Mouse (Mus musculus): ENCODE measurements at regions not wholly inside any gene's neighbourhood (a gene's known extent, or its start where the extent isn't known, plus 50 kb on each side); places are given as distances from the start of the nearest gene placed in this dataset.

- Histone ChIP-seq H3K4me3 (no peak overlapping the region), H3K27ac (0 out of 2 replicates have a peak overlapping the region, but pooled peaks have one; percentile 1)
- no peak for DNase-seq (ENCODE audit: low spot score in 2 of 2)
- TF ChIP-seq CTCF (conservative IDR thresholded peaks at IDR 0.05), result no peak
Measured at GRCm38 (mm10) chr12:25235071-25235470, 138.1 kb upstream of the Id2 start.

- Histone ChIP-seq H3K4me3 (no peak overlapping the region), H3K27ac (0 out of 2 replicates have a peak overlapping the region, but pooled peaks have one; percentile 1)
- no peak for DNase-seq (ENCODE audit: low spot score in 2 of 2)
- no peak for TF ChIP-seq CTCF (conservative IDR thresholded peaks at IDR 0.05)
Measured at GRCm38 (mm10) chr12:25234636-25235035, 137.7 kb upstream of the Id2 start.

DNA sequence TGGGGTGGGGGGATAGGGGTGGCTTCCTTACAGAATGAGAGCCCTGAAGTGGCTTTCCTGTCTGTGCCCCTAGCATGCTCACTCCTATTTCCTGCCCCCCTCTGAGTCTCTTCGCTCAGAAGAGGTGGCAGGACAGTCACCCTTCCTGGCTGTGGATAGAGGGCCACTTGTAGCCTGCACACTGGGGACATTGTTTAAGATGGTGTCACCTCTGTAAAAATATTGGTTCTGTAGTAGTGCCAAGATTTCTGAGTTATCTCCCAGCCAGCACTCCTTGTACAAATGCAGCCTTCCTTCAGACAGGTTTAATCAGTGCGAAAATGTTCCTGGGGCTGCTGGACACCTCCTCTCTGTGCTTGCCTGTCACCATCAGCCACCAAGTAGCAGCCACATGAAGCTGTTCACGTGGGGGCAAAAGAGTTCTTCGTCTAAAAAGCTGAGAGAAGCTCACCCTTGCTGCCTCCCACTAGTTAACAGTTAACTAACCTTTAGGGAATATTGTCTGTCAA lies 136.1 kb upstream of the Id2 start:
- H3K4me3 ChIP-seq, result no peak overlapping the region
- no peak for TF ChIP-seq CTCF (conservative IDR thresholded peaks at IDR 0.05)
- no peak for DNase-seq (ENCODE audit: low spot score in 2 of 2)
- H3K27ac ChIP-seq, result no peak overlapping the region

DNA sequence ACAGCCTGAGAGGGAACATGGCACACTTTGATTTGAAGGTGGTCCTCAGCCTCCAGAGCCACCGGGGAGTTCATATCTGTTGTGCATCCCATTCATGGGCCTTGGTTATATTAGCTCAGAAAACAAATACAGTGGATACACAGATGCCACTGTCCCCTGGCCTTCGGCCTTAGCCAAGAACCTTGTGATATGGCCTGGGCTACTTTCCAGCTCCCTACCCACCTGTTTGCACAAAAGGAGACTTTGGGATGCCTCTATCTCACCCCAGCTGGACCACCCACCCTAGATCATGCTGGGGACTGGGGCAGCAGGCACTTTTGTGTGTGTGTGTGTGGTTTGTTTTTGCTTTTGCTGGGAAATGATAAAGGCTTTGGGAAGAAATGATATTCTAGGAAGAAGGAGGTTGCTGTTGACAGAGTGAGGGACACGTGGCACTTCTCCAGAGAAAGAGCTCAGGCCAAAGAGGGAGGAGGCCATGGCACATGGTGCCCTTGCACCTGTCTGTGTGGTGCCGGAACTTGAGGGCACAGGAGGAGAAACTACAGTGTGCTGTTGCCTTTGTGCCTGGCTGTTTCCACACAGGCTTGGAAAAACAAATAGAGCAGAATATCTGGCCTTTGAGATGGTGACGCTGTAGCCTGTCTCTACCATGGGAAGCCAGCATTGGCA lies 135.6 kb upstream of the Id2 start:
- Histone ChIP-seq H3K27ac (no peak overlapping the region), H3K4me3 (no peak overlapping the region)
- DNase-seq (ENCODE audit: low spot score in 2 of 2), result no peak
- no peak for TF ChIP-seq CTCF (conservative IDR thresholded peaks at IDR 0.05)

GRCm38 (mm10) chr12:25228708-25229107 lies 131.8 kb upstream of the Id2 start:
- H3K4me3 ChIP-seq, result no peak overlapping the region
- no peak for TF ChIP-seq CTCF (conservative IDR thresholded peaks at IDR 0.05)
- H3K27ac ChIP-seq, result no peak overlapping the region
- no peak for DNase-seq (ENCODE audit: low spot score in 2 of 2)

DNA sequence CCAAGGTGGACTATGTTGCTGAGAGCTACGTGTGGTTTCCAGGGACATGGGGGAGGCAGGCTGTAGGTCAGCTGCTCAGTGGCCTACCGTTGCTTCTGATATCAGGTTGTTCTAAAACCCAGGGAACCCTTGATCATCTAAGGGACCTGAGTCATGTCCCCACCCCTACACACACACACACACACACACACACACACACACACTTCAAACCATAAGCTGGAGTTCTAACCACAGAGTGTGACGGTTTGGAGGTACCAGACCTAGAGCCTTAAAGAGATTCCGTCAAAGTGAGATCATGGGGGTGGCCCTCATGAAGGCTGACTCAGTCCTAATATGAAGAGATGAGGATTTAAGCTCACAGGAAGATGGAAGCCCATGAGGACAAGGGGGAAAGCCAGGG lies 130.8 kb upstream of the Id2 start:
- no peak for TF ChIP-seq CTCF (conservative IDR thresholded peaks at IDR 0.05)
- Histone ChIP-seq H3K27ac (no peak overlapping the region), H3K4me3 (no peak overlapping the region)
- no peak for DNase-seq (ENCODE audit: low spot score in 2 of 2)

DNA sequence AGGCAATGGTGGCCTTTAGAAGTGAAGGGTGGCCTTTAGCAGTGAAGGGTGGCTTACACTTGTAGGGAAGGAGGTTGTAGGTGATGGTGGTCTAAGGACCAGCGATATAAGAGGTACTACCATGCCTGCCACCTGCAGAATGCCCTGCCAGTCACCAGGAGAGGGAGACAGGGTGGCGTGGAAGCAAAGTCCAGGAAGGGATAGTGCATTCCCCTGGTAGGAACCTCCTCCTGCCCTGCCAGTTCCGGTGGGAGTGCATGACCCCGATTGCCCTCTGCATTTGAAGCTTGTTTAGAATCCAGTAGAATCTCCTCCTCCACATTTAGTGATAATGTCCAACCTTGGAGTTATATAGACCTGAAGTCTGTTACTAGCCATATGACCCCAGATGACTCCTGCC lies 127.7 kb upstream of the Id2 start:
- Histone ChIP-seq H3K4me3 (no peak overlapping the region), H3K27ac (no peak overlapping the region)
- DNase-seq (ENCODE audit: low spot score in 2 of 2), result no peak
- peak; percentile 19; the same call in 1 of the 2 replicates for TF ChIP-seq CTCF (conservative IDR thresholded peaks at IDR 0.05)

GRCm38 (mm10) chr12:25224201-25224600 lies 127.3 kb upstream of the Id2 start:
- Histone ChIP-seq H3K4me3 (no peak overlapping the region), H3K27ac (no peak overlapping the region)
- no peak for TF ChIP-seq CTCF (conservative IDR thresholded peaks at IDR 0.05)
- no peak for DNase-seq (ENCODE audit: low spot score in 2 of 2)

- TF ChIP-seq CTCF (conservative IDR thresholded peaks at IDR 0.05), result no peak
- DNase-seq (ENCODE audit: low spot score in 2 of 2), result no peak
Measured at GRCm38 (mm10) chr12:25223539-25223938, 126.6 kb upstream of the Id2 start.

DNA sequence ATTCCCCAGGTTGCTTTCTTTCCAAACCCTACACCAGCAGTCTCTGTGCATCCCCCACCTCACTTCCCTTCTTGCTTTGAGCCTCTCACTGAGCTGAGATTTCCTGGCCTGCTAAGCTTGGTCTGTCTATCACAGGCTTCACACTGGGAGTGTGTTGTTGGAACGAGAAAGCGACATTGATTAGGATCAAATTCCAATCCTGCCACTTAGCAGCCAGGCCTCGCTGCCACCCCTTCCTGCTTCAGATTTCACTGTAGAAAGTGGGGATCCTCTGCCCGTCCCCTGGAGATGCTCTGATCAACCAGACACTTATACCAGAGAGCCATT lies 123.8 kb upstream of the Id2 start:
- H3K4me3 ChIP-seq, result no peak overlapping the region
- TF ChIP-seq CTCF (conservative IDR thresholded peaks at IDR 0.05), result no peak
- H3K27ac ChIP-seq, result no peak overlapping the region
- no peak for DNase-seq (ENCODE audit: low spot score in 2 of 2)

More at GRCm38 (mm10) chr12:25223539-25223938, 126.6 kb upstream of the Id2 start:
- no peak overlapping the region for H3K4me3 ChIP-seq
- no peak overlapping the region for H3K27ac ChIP-seq

- no peak for DNase-seq (ENCODE audit: low spot score in 2 of 2)
- no peak for TF ChIP-seq CTCF (conservative IDR thresholded peaks at IDR 0.05)
- Histone ChIP-seq H3K27ac (no peak overlapping the region), H3K4me3 (no peak overlapping the region)
Measured at GRCm38 (mm10) chr12:25220096-25220779, 123.3 kb upstream of the Id2 start.

- no peak for TF ChIP-seq CTCF (conservative IDR thresholded peaks at IDR 0.05)
- no peak for DNase-seq (ENCODE audit: low spot score in 2 of 2)
- Histone ChIP-seq H3K27ac (no peak overlapping the region), H3K4me3 (no peak overlapping the region)
Measured at GRCm38 (mm10) chr12:25219546-25219945, 122.6 kb upstream of the Id2 start.

DNA sequence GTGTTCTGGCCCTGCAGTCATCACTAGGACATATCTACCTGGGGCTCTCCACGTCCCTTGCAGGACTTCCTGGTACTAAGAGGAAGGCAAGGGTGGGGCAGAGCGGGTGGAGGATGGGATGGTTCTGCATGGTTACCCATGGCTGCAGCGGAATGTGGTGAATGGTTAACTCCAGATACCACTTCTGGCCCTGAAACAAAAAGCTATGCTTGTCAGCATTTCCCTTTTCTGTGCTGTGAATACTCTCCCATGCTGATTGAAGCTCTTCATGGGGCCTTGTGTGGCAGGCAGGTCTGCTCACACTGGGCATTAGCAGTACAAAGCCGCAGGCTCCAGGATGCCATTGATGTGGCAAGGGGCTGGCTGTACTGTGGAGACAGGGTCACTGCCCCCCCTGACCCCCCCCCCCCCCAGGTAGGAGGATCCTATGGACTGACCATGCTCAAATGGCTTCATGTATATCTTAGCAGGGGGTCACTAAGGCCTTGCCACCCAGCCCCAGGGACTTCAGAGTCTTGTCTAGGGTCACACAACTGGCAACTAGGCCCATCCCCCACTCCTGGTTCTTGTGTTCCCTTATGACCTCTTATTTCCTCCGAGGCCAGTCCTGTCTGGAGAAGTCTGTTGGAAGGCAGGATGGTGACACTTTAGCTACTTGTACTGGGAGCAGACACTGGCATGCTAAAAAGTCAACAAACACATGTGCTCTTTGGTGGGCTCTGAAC lies 120.0 kb upstream of the Id2 start:
- TF ChIP-seq CTCF (conservative IDR thresholded peaks at IDR 0.05), result no peak
- Histone ChIP-seq H3K27ac (no peak overlapping the region), H3K4me3 (no peak overlapping the region)
- DNase-seq (ENCODE audit: low spot score in 2 of 2), result no peak
